Mouse (Mus musculus) heart, embryonic 10.5 days (tissue): ENCODE data around the gene Ubp1. TPM values are rescaled to one million over a fixed set of nuclear protein-coding genes. Genes with fewer than 3 reads are reported as not detected.

Experiments used
- DNase-seq: peaks from one replicate; pipeline ENCODE4 v3.0.0-alpha.2; 2017; ENCODE audit warnings: low spot score
- H3K27ac ChIP-seq: fragments of 300-500 bp; sonication (generic); 2 replicates; pipeline ENCODE4 v1.5.1; 2016; ENCODE audit warnings: mild to moderate bottlenecking
- H3K27me3 ChIP-seq: fragments of 300-500 bp; sonication (generic); 2 replicates; pipeline ENCODE4 v1.6.1; 2016; ENCODE audit warnings: mild to moderate bottlenecking; ENCODE audit not compliant: poor library complexity, insufficient read depth, severe bottlenecking
- H3K36me3 ChIP-seq: fragments of 300-500 bp; sonication (generic); 2 replicates; pipeline ENCODE4 v1.6.1; 2016; ENCODE audit warnings: mild to moderate bottlenecking, moderate library complexity
- H3K4me1 ChIP-seq: fragments of 300-500 bp; sonication (generic); 2 replicates; pipeline ENCODE4 v1.6.1; 2016; ENCODE audit warnings: mild to moderate bottlenecking
- H3K4me3 ChIP-seq: fragments of 300-500 bp; sonication (generic); 2 replicates; pipeline ENCODE4 v1.5.1; 2016; ENCODE audit warnings: mild to moderate bottlenecking, moderate library complexity
- H3K9me3 ChIP-seq: fragments of 300-500 bp; sonication (generic); 2 replicates; pipeline ENCODE4 v1.6.1; 2016; ENCODE audit warnings: mild to moderate bottlenecking, moderate library complexity
- WGBS: fragments of 180-500 bp; shearing (Covaris S2); methylation state at CpG from one replicate; pipeline ENCODE4 v1.1.7; 2016; 5-methylcytosine and 5-hydroxymethylcytosine counted together
- polyA plus RNA-seq: library from polyadenylated mRNA; unstranded; fragments of >200 nt; fragmentation: Nextera tagmentation; extraction: Ambion mirVana; gene quantifications from 2 replicates; pipeline ENCODE4 v1.2.1, GENCODE M21; 2016

Gene Ubp1
- polyA plus RNA-seq, 1 experiment from 2014 or later, result 38.3 TPM

DNA sequence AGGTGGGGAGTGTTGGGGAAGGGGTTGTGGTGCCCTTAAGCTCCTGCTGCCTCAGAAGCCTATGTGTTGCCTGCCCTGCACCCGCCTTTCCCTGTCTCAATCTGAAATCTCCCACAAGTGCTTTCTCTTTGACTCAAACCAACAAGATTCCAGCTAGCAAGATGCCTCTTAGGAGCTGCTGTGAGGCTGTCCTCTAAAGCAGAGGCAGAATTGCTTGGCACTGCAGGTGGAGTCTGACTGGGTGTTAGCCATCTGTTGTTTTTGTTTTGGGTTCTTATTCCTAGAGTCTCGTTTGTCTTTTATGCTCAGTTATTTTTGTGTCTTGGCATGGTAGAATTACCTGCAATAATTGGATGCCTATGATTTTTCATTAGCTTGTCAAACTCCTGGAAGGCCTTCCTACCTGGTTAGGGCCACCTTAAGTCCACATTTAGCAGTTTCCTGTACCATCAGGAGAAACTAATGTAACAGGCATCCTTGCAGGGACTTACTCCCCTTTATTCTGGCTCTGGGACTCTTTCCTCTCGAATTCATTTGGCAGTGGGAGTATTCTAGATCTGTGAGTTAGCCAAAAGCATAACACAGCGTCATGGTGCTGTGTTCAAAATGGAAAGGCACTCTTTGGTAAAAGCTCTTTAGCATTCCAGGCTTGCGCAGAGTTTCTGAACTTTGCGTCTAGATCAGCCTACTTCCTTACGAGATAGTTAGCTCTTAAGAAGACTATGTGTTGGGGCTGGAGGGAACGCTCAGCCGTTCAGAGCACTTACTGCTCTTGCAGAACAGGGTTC lies 8.5 kb downstream of the Ubp1 start:
- DNase-seq, result peak; percentile 71
- H3K9me3 ChIP-seq, result no peaks in the 10 kb centered on the region
- no peaks in the 10 kb centered on the region for H3K27me3 ChIP-seq
- no peak overlapping the region for H3K4me3 ChIP-seq
- peaks cover 18% of the 10 kb centered on the region; the same call in 1 of the 2 replicates for H3K4me1 ChIP-seq
- no peak overlapping the region for H3K27ac ChIP-seq
- no peaks in the 10 kb centered on the region for H3K36me3 ChIP-seq
- 81% methylated on average over 9 of the region's 9 CpGs for WGBS

- peak; percentile 35 for DNase-seq
- H3K4me1 ChIP-seq, result peaks cover 10% of the 10 kb centered on the region; the same call in 1 of the 2 replicates
- H3K9me3 ChIP-seq, result no peaks in the 10 kb centered on the region
- peaks cover 15% of the 10 kb centered on the region for H3K36me3 ChIP-seq
- no peak overlapping the region for H3K4me3 ChIP-seq
- WGBS, result 87% methylated on average over 3 of the region's 3 CpGs
- no peaks in the 10 kb centered on the region for H3K27me3 ChIP-seq
- no peak overlapping the region for H3K27ac ChIP-seq
These were observed 10.5 kb downstream of the Ubp1 start for GRCm38 (mm10) chr9:113941103-113941805.

DNA sequence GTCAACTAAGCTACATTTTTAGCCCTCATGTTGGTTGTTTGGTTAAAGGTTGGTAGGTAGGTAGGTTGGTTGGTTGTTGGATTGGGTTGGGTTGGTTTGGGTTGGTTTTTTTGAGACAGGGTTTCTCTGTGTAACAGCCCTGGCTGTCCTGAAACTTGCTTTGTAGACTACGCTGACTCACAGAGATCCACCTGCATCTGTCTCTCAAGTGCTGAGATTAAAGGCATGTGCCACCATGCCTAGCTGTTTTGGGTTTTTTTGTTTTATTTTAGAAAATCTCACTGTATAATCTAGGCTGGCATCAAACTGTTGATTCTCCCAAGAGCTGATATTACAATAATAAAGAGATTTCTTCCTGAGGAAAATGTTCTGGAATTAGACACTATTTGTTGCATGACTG lies 12.6 kb downstream of the Ubp1 start:
- H3K9me3 ChIP-seq, result no peaks in the 10 kb centered on the region
- WGBS, result 88% methylated on average over 1 of the region's 1 CpGs
- peaks cover 7% of the 10 kb centered on the region; the same call in 1 of the 2 replicates for H3K4me1 ChIP-seq
- H3K27me3 ChIP-seq, result no peaks in the 10 kb centered on the region
- H3K4me3 ChIP-seq, result no peak overlapping the region
- peaks cover 33% of the 10 kb centered on the region for H3K36me3 ChIP-seq
- H3K27ac ChIP-seq, result no peak overlapping the region
- DNase-seq, result no peak

DNA sequence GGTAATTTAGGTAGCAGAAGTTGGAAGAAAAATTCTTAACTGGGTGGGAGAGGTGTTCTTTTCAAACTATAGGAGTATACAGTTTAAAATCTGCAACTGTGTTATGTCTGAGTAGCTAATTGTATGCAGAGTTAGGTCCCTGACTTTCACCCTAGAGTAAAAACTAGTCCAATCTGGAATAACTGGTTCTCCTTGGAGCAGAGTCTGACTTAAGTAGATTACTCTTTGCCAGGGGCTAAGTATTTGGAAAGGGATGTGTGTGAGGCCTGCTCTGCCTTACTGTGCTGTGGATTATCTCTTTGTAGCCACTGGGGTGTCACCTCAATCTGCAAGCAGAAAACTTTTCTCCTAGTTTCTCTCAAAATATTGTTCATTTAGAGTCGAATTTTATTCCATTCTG lies 16.5 kb downstream of the Ubp1 start:
- no peaks in the 10 kb centered on the region for H3K4me1 ChIP-seq
- H3K27ac ChIP-seq, result no peak overlapping the region
- H3K9me3 ChIP-seq, result no peaks in the 10 kb centered on the region
- WGBS, result 90% methylated on average over 1 of the region's 1 CpGs
- H3K36me3 ChIP-seq, result peaks cover 49% of the 10 kb centered on the region
- H3K27me3 ChIP-seq, result no peaks in the 10 kb centered on the region
- no peak for DNase-seq
- no peak overlapping the region for H3K4me3 ChIP-seq

DNA sequence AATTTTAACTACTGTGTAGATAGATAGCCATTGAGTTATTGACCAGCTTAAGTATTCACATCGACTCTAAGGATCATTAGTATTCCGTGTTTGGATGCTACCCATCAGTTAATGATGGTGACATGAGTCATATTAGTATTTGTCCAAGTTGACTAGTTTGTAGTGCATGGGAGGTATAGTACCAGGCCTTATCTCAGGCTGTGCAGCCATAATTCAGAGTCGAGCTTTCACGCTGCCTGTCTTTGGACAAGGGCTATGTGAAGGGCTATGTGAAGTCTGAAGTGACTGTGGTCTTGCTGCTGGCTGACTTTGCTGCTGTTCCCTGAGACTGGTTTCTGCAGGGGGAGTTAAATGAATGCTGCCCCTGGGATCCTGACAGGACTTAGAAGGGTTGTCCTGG lies 27.0 kb downstream of the Ubp1 start:
- Histone ChIP-seq H3K27ac (no peak overlapping the region), H3K36me3 (peaks cover 70% of the 10 kb centered on the region), H3K4me3 (no peak overlapping the region), H3K27me3 (no peaks in the 10 kb centered on the region), H3K9me3 (no peaks in the 10 kb centered on the region), H3K4me1 (no peaks in the 10 kb centered on the region)
- WGBS, result 91% methylated on average over 4 of the region's 4 CpGs
- no peak for DNase-seq

DNA sequence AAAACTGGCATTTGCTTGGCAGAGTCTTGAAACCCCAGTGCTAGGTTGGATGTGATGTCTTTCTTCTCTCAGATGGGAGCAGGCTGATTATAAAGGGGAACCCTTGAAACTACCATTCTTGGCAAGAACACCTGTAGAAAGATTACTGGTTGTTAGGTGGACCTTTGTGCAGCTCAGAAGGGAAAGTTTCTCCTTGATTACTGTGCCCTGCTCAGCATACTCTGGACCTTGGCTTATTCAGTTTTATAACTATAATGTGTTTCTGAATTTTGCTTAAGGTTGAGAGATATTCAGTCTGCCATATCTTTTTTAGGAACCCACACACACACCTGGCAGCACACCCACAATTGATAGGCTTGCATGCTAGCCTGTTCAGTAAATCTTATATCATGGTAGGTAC lies 33.0 kb downstream of the Ubp1 start:
- Histone ChIP-seq H3K4me3 (no peak overlapping the region), H3K27me3 (no peaks in the 10 kb centered on the region), H3K27ac (no peak overlapping the region), H3K9me3 (no peaks in the 10 kb centered on the region), H3K36me3 (peaks cover 97% of the 10 kb centered on the region), H3K4me1 (no peaks in the 10 kb centered on the region)
- DNase-seq, result no peak

- 94% methylated on average over 8 of the region's 8 CpGs for WGBS
- Histone ChIP-seq H3K4me3 (no peak overlapping the region), H3K27me3 (no peaks in the 10 kb centered on the region), H3K4me1 (no peaks in the 10 kb centered on the region), H3K36me3 (peaks cover 97% of the 10 kb centered on the region), H3K27ac (no peak overlapping the region), H3K9me3 (no peaks in the 10 kb centered on the region)
- peak; percentile 56 for DNase-seq
These were observed 33.7 kb downstream of the Ubp1 start for GRCm38 (mm10) chr9:113964415-113964814.

GRCm38 (mm10) chr9:113966838-113967237 lies 36.1 kb downstream of the Ubp1 start:
- Histone ChIP-seq H3K9me3 (no peaks in the 10 kb centered on the region), H3K4me3 (no peak overlapping the region), H3K27ac (peak overlapping the region; percentile 22; the same call in 1 of the 2 replicates), H3K4me1 (no peaks in the 10 kb centered on the region), H3K27me3 (no peaks in the 10 kb centered on the region), H3K36me3 (peaks cover 94% of the 10 kb centered on the region)
- peak; percentile 36 for DNase-seq
- WGBS, result 91% methylated on average over 4 of the region's 4 CpGs

- 70% methylated on average over 7 of the region's 7 CpGs for WGBS
- Histone ChIP-seq H3K4me1 (no peaks in the 10 kb centered on the region), H3K9me3 (no peaks in the 10 kb centered on the region), H3K27me3 (no peaks in the 10 kb centered on the region), H3K27ac (peak overlapping the region; percentile 32; the same call in 1 of the 2 replicates), H3K4me3 (no peak overlapping the region), H3K36me3 (peaks cover 88% of the 10 kb centered on the region)
- peak; percentile 94 for DNase-seq
These were observed 38.2 kb downstream of the Ubp1 start for GRCm38 (mm10) chr9:113968967-113969366.

DNA sequence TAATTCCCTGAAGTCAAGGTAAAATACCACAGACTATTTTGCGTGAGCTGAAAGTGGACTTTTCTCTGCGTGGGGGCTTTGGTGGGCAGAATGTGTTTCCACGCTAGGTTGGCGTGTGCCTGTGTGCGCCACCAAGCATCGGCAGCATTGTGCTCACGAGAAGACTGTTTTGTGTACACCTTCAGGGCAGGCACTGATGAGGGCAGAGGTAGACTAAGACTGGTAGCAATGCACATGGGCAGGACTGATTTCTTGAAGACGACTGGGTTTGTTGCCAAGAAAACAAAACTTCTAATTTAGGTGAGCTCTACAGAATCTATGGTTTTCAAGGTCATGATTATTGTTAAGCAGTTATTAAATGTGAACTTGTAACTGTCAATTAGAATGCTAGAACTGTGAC lies 38.7 kb downstream of the Ubp1 start:
- Histone ChIP-seq H3K4me3 (no peak overlapping the region), H3K4me1 (no peaks in the 10 kb centered on the region), H3K27me3 (no peaks in the 10 kb centered on the region), H3K9me3 (no peaks in the 10 kb centered on the region), H3K36me3 (peaks cover 88% of the 10 kb centered on the region), H3K27ac (peak overlapping the region; percentile 32; the same call in 1 of the 2 replicates)
- 89% methylated on average over 8 of the region's 8 CpGs for WGBS
- no peak for DNase-seq

GRCm38 (mm10) chr9:113970041-113970440 lies 39.3 kb downstream of the Ubp1 start:
- peak; percentile 75 for DNase-seq
- Histone ChIP-seq H3K36me3 (peaks cover 88% of the 10 kb centered on the region), H3K4me3 (no peak overlapping the region), H3K27me3 (no peaks in the 10 kb centered on the region), H3K27ac (0 out of 2 replicates have a peak overlapping the region, but pooled peaks have one; percentile 6), H3K9me3 (no peaks in the 10 kb centered on the region), H3K4me1 (no peaks in the 10 kb centered on the region)
- 85% methylated on average over 14 of the region's 14 CpGs for WGBS

GRCm38 (mm10) chr9:113971615-113972014 lies 40.9 kb downstream of the Ubp1 start:
- DNase-seq, result peak; percentile 64
- Histone ChIP-seq H3K4me1 (no peaks in the 10 kb centered on the region), H3K9me3 (no peaks in the 10 kb centered on the region), H3K27ac (no peak overlapping the region), H3K36me3 (peaks cover 90% of the 10 kb centered on the region), H3K4me3 (no peak overlapping the region), H3K27me3 (no peaks in the 10 kb centered on the region)
- 80% methylated on average over 8 of the region's 8 CpGs for WGBS

DNA sequence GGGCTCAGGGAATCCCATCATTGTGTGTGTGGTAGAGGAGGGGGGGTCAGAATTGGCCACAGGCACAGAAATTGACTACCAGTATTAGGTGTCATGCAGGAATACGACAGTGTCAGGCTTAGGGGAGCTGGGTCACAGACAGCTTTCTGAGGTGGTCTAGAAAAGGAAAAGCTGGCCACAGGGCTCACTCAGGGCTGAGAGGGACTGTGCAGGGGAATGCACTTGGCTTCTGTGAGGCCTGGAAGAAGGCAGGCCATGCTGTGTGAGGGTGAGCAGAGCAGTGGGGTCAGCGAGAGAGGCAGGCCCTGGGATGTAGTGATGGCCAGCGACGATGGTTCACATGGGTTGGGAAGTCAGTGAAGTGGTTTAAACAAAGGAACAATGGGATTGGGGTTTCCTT lies 43.1 kb downstream of the Ubp1 start:
- Histone ChIP-seq H3K27me3 (no peaks in the 10 kb centered on the region), H3K27ac (no peak overlapping the region), H3K36me3 (peaks cover 79% of the 10 kb centered on the region), H3K9me3 (no peaks in the 10 kb centered on the region), H3K4me3 (no peak overlapping the region), H3K4me1 (no peaks in the 10 kb centered on the region)
- peak; percentile 66 for DNase-seq
- 93% methylated on average over 4 of the region's 4 CpGs for WGBS
